Mouse (Mus musculus) limb, embryonic 11.5 days (tissue): ENCODE data around the gene Olfr866. TPM values are rescaled to one million over a fixed set of nuclear protein-coding genes. Genes with fewer than 3 reads are reported as not detected.

ENCODE experiments used
- ATAC-seq: fragments of 200-750 bp; cut with Nextera tagmentation; 2 replicates; pipeline ENCODE4 v1.8.0; 2017; ENCODE audit warnings: low read depth; ENCODE audit not compliant: insufficient number of reproducible peaks, low FRiP score, low TSS enrichment
- DNase-seq: peaks from one replicate; pipeline ENCODE4 v3.0.0-alpha.2; 2015; ENCODE audit warnings: low spot score
- H3K27ac ChIP-seq: fragments of 300-500 bp; sonication (generic); replicated peaks from 2 replicates; pipeline ENCODE4 v1.5.1; 2014; ENCODE audit warnings: low read depth, mild to moderate bottlenecking, low read length
- H3K27me3 ChIP-seq: fragments of 300-500 bp; sonication (generic); 2 replicates; pipeline ENCODE4 v1.6.1; 2014; ENCODE audit warnings: mild to moderate bottlenecking, low read length, mixed read lengths; ENCODE audit not compliant: control insufficient read depth, insufficient read depth
- H3K36me3 ChIP-seq: fragments of 300-500 bp; sonication (generic); 2 replicates; pipeline ENCODE4 v1.6.1; 2014; ENCODE audit warnings: mild to moderate bottlenecking, low read length, moderate library complexity, mixed read lengths; ENCODE audit not compliant: control insufficient read depth, insufficient read depth
- H3K4me1 ChIP-seq: fragments of 300-500 bp; sonication (generic); 2 replicates; pipeline ENCODE4 v1.6.1; 2014; ENCODE audit warnings: low read length, mixed read lengths; ENCODE audit not compliant: control insufficient read depth, insufficient read depth
- H3K4me2 ChIP-seq: fragments of 300-500 bp; sonication (generic); 2 replicates; pipeline ENCODE4 v1.6.1; 2014; ENCODE audit warnings: low read depth, mild to moderate bottlenecking, moderate library complexity; ENCODE audit not compliant: severe bottlenecking
- H3K4me3 ChIP-seq: fragments of 300-500 bp; sonication (generic); 2 replicates; pipeline ENCODE4 v1.5.1; 2014; ENCODE audit warnings: low read depth, low read length
- H3K9ac ChIP-seq: fragments of 300-500 bp; sonication (generic); 2 replicates; pipeline ENCODE4 v1.6.1; 2014; ENCODE audit warnings: mild to moderate bottlenecking, low read length
- H3K9me3 ChIP-seq: fragments of 300-500 bp; sonication (generic); 2 replicates; pipeline ENCODE4 v1.6.1; 2016; ENCODE audit warnings: low read length; ENCODE audit not compliant: control insufficient read depth
- WGBS: fragments of 180-500 bp; shearing (Covaris S2); extraction: QIAGEN DNeasy Blood & Tissue Kit; methylation state at CpG from one replicate; pipeline ENCODE4 v1.1.7; 2014; 5-methylcytosine and 5-hydroxymethylcytosine counted together
- microRNA-seq: library from miRNA; unstranded; fragments of <30 nt; microRNA quantifications from one replicate; pipeline ENCODE4, GENCODE M21; 2016
- polyA plus RNA-seq: library from polyadenylated mRNA; unstranded; fragments of >200 nt; fragmentation: Nextera tagmentation; extraction: Ambion mirVana; gene quantifications from 2 replicates; pipeline ENCODE4 v1.2.1, GENCODE M21; 2014

Olfr866 gene
- not detected in 2 replicates for polyA plus RNA-seq

DNA sequence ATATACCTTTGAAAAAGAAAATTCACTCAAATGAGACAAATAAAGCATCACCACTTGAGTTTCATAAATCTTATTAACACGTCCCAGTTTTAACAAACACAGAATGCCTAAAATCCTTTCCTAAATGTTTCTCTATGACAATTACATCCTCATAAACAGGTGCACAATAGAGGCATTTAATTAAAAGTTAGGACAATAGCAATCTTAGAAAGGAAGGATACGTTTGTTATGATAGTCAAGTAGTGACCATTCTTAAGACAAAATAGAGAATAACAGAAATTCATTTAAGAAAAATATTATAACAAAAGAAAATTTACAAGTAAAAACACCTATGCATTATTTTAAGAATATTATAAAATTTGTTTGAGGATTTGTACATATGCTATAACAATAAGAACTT lies at the start of gene Olfr866:
Olfr866 (minus strand) TSS at position 101 of the 400 bp plus-strand sequence.
- no peak within 1 kb of the TSS for H3K27ac ChIP-seq
- no peak within 1 kb of the TSS for H3K4me3 ChIP-seq
- H3K36me3 ChIP-seq: no peaks in the 10 kb centered on the region
- ATAC-seq: no peak
- no peak within 1 kb of the TSS for H3K4me2 ChIP-seq
- H3K9me3 ChIP-seq: no peaks in the 10 kb centered on the region
- no peaks in the 10 kb centered on the region for H3K4me1 ChIP-seq
- no peaks in the 10 kb centered on the region for H3K27me3 ChIP-seq
- H3K9ac ChIP-seq: no peak within 1 kb of the TSS
- WGBS: 84% methylated on average over 2 of the region's 2 CpGs
- no peak for DNase-seq

DNA sequence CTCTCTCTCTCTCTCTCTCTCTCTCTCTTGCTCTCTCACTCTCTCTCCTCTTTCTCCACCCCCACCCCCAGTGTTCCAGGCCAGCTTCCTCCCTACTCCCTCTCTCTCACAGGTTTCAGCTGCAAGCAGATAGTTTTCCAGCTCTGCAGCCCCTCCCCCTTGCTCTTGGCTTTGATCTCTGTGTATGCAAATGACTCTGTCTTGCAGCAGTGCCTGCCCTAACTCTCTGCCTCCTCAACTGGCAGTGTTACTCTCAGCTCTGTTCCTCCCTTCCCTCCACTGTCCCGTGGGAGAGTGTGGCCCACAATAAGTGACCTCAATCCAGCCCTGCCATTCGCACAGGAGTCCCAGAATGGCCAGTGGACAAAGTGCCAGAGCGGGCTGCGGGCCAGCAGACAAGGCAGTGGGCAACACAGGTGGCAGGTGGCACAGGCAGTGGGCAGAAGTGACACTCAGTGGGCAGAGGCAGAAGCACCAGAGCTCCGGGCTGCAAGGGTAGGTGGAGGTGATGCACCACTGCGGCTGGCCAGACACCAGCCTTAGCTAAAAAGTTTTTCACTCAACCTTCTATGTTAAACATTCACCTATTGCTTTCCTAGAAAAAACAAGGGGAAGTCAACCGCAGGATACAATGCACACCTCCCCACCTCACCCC lies 45.8 kb upstream of the Olfr866 start:
- Histone ChIP-seq H3K9ac (no peak overlapping the region), H3K27ac (no peak overlapping the region), H3K4me1 (no peaks in the 10 kb centered on the region), H3K9me3 (peaks cover 3% of the 10 kb centered on the region; the same call in 1 of the 2 replicates), H3K36me3 (no peaks in the 10 kb centered on the region), H3K4me3 (no peak overlapping the region), H3K27me3 (no peaks in the 10 kb centered on the region), H3K4me2 (no peak overlapping the region)
- 59% methylated on average over 7 of the region's 7 CpGs for WGBS
- no peak for DNase-seq
- no peak for ATAC-seq

DNA sequence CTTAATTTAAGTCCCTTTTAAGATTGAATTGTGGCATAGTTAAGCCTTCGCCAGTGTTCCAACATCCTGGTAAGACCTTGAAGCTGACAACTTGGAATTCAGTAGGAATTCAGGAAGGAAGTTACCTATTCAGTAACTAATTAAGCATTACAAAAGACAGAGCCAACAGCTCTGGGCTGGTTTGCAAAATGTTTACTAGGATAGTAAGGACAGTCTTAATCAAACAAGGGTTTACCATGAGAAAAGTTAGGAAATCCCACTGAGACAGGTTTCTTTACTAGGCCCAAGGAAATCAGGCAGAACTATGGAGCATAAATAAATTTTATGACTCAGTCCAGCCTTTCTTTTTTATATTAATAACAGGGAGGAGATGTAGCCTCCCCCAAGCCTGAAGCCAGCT lies 43.5 kb upstream of the Olfr866 start:
- Histone ChIP-seq H3K27ac (no peak overlapping the region), H3K27me3 (no peaks in the 10 kb centered on the region), H3K36me3 (no peaks in the 10 kb centered on the region), H3K4me1 (no peaks in the 10 kb centered on the region), H3K4me2 (no peak overlapping the region), H3K9me3 (peaks cover 3% of the 10 kb centered on the region; the same call in 1 of the 2 replicates), H3K4me3 (no peak overlapping the region), H3K9ac (no peak overlapping the region)
- DNase-seq (no peak), ATAC-seq (no peak)
- 91% methylated on average over 1 of the region's 1 CpGs for whole genome bisulfite sequencing

DNA sequence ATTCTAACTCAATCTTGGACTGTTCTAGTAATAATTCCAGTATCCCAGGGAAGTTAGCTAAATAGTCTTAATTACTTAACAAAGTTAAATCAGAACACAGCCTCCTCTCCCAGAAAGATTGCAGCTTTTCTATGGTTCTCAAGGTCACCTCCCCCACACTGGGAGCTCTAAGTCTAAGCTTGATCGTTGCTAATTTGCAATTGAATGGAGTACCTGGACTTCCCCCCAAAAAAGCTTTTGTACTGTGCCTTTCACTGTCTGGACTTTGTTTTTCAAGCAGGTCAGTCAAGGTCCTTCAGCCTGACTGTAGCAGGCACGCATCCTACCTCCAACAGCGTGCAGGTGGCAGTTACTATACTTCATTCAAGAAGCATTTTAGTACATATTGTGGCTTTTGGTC lies 42.4 kb upstream of the Olfr866 start:
- Histone ChIP-seq H3K27ac (no peak overlapping the region), H3K9me3 (0 out of 2 replicates have a peak, but pooled peaks cover 3% of the 10 kb centered on the region), H3K4me2 (no peak overlapping the region), H3K4me3 (no peak overlapping the region), H3K27me3 (no peaks in the 10 kb centered on the region), H3K9ac (no peak overlapping the region), H3K4me1 (no peaks in the 10 kb centered on the region), H3K36me3 (no peaks in the 10 kb centered on the region)
- DNase-seq: no peak
- 78% methylated on average over 3 of the region's 3 CpGs for WGBS
- no peak for ATAC-seq

DNA sequence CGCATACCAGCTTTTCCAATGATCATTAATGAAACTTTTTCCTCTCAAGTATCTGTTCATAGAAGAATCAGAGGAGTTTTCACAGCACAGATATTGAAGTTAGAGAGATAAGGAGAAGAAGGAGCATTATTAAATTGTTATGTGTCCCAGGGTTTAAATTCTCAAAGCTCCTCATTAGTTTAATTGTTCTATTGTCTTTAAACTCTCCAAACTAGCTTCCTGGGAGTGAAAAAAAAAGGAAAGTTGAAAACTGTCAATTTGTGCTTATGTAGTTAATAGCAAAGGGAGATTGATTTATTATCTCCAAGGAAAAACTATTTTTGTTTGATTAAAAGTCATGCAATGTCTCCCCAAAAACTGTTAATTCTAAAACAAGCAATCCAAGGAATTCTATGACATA lies 29.6 kb upstream of the Olfr866 start, which contains the start of gene Olfr867:
Olfr867 (minus strand) TSS at position 101 of the 400 bp plus-strand sequence.
- Histone ChIP-seq H3K4me1 (no peaks in the 10 kb centered on the region), H3K4me3 (no peak within 1 kb of the TSS), H3K9ac (no peak within 1 kb of the TSS), H3K27ac (no peak within 1 kb of the TSS), H3K36me3 (no peaks in the 10 kb centered on the region), H3K9me3 (no peaks in the 10 kb centered on the region), H3K27me3 (no peaks in the 10 kb centered on the region), H3K4me2 (no peak within 1 kb of the TSS)
- ATAC-seq (no peak), DNase-seq (no peak)
- 76% methylated on average over 1 of the region's 1 CpGs for WGBS

DNA sequence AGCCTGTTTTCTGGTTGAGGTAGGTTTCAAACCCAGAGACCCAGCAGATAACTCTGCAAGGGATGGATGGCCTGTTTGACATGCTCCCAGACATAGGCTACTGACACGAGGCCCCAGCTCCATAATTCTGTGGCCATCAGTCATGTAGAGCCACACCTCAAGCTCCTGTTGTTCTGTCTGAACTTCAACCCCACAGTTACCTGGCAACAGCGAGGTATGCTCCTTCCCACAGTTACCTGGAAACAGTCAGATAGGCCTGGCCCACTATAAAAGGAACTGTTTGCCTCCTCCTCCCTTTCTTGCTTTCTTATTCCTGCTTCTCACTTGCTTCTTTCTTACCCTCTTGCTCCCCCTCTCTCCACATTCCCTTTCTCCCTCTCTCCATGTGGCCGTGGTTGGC lies 20.1 kb upstream of the Olfr866 start:
- Histone ChIP-seq H3K27ac (no peak overlapping the region), H3K36me3 (no peaks in the 10 kb centered on the region), H3K4me3 (no peak overlapping the region), H3K9me3 (no peaks in the 10 kb centered on the region; the same call in 1 of the 2 replicates), H3K4me1 (no peaks in the 10 kb centered on the region), H3K4me2 (no peak overlapping the region), H3K27me3 (no peaks in the 10 kb centered on the region), H3K9ac (no peak overlapping the region)
- DNase-seq (no peak), ATAC-seq (no peak)
- 76% methylated on average over 3 of the region's 3 CpGs for WGBS

Small RNA genes within 50 kb of the gene (microRNA-seq; reads per million reads assigned to microRNA genes)
- gene Gm26231 (not detected), gene Gm44395 (not detected)

Other genes starting within 250 kb of the Olfr866 start
- gene Olfr58, start 247.8 kb downstream of the Olfr866 start, polyA plus RNA-seq: not detected in 2 replicates
- not detected in 2 replicates for gene Olfr859, start 223.1 kb downstream of the Olfr866 start, polyA plus RNA-seq
- gene Olfr860, start 178.3 kb downstream of the Olfr866 start, polyA plus RNA-seq: not detected in 2 replicates
- not detected in 2 replicates for gene Olfr862, start 140.0 kb downstream of the Olfr866 start, polyA plus RNA-seq
- 0.20 TPM in 2 replicates for gene Olfr77, start 111.2 kb downstream of the Olfr866 start, polyA plus RNA-seq
- not detected in 2 replicates for gene Olfr867, start 29.5 kb upstream of the Olfr866 start, polyA plus RNA-seq
- not detected in 2 replicates for gene Olfr868, start 70.6 kb upstream of the Olfr866 start, polyA plus RNA-seq
- not detected in 2 replicates for gene Olfr869, start 101.0 kb upstream of the Olfr866 start, polyA plus RNA-seq
- gene Olfr870, start 146.0 kb upstream of the Olfr866 start, polyA plus RNA-seq: not detected in 2 replicates
- not detected in 2 replicates for gene Olfr871, start 184.2 kb upstream of the Olfr866 start, polyA plus RNA-seq
- gene Olfr872, start 209.1 kb upstream of the Olfr866 start, polyA plus RNA-seq: not detected in 2 replicates